Mouse (Mus musculus): ENCODE results near the gene Ilf3. TPM values are rescaled to one million over a fixed set of nuclear protein-coding genes. Genes with fewer than 3 reads are reported as not detected.

Gene Ilf3
- total RNA-seq, 2 experiments from 2014 or later = 170 to 172 TPM

Other genes with a start within 250 kb of the Ilf3 start
- 10 to 100 TPM; 16.1 to 16.7 TPM for gene Tyk2, start 236.6 kb upstream of the Ilf3 start, total RNA-seq (2021)
- gene Cdc37, start 217.9 kb upstream of the Ilf3 start, total RNA-seq (2021) = 100 to 1,000 TPM; 125 TPM
- 10 to 100 TPM; 44.4 to 47.3 TPM for gene Pde4a, start 202.2 kb upstream of the Ilf3 start, total RNA-seq (2021)
- gene Keap1, start 128.5 kb upstream of the Ilf3 start, total RNA-seq (2021) = 10 to 100 TPM; 49.0 to 50.8 TPM
- 1 to 10 TPM; 2.5 to 2.8 TPM for gene S1pr5, start 119.4 kb upstream of the Ilf3 start, total RNA-seq (2021)
- 10 to 100 TPM; 26.3 to 31.0 TPM for gene Atg4d, start 102.6 kb upstream of the Ilf3 start, total RNA-seq (2021)
- 10 to 100 TPM; 46.7 to 49.2 TPM for gene Kri1, start 79.9 kb upstream of the Ilf3 start, total RNA-seq (2021)
- gene Cdkn2d, start 76.5 kb upstream of the Ilf3 start, total RNA-seq (2021) = 10 to 100 TPM; 58.3 to 63.6 TPM
- gene Ap1m2, start 55.5 kb upstream of the Ilf3 start, total RNA-seq (2021) = 1 to 10 TPM; 1.3 to 3.7 TPM
- gene Slc44a2, start 47.2 kb upstream of the Ilf3 start, total RNA-seq (2021) = 10 to 100 TPM; 69.9 to 71.5 TPM
- 10 to 100 TPM; 38.2 to 41.0 TPM for gene Qtrt1, start 44.0 kb downstream of the Ilf3 start, total RNA-seq (2021)
- gene Dnm2, start 57.0 kb downstream of the Ilf3 start, total RNA-seq (2021) = 10 to 100 TPM; 87.1 to 92.7 TPM
- gene Tmed1, start 142.4 kb downstream of the Ilf3 start, total RNA-seq (2021) = 10 to 100 TPM; 18.6 to 19.1 TPM
- under 1 TPM; 0.44 to 0.64 TPM for gene AB124611, start 158.3 kb downstream of the Ilf3 start, total RNA-seq (2021)
- 100 to 1,000 TPM; 108 to 124 TPM for gene Carm1, start 179.0 kb downstream of the Ilf3 start, total RNA-seq (2021)
- gene Timm29, start 224.9 kb downstream of the Ilf3 start, total RNA-seq (2021) = 10 to 100 TPM; 56.7 to 58.7 TPM
- gene Yipf2, start 225.0 kb downstream of the Ilf3 start, total RNA-seq (2021) = 1 to 10 TPM; 7.0 to 9.9 TPM
- 100 to 1,000 TPM; 185 to 186 TPM for gene Smarca4, start 248.3 kb downstream of the Ilf3 start, total RNA-seq (2021)

Measured in left cerebral cortex, postnatal 4 days (tissue).